Mouse (Mus musculus): ENCODE measurements around the gene Mybpc2.

GRCm38 (mm10) chr7:44564486-44564885 is 40.0 kb upstream of the Mybpc2 start:
- no peak for TF ChIP-seq POLR2A (IDR thresholded peaks at IDR 0.05; ENCODE audit: control insufficient read depth, low read depth, low read length)
- no peak for TF ChIP-seq CTCF (IDR thresholded peaks at IDR 0.05; ENCODE audit: control insufficient read depth, insufficient read depth, insufficient replicate concordance, low read depth, low read length)

Data from testis, adult 2 months (tissue).